Mouse (Mus musculus) cerebellum, adult 18-20 months (tissue): ENCODE measurements around the gene Gm11938.

ENCODE experiments used
- DNase-seq, 2 experiments: peaks; one replicate each; pipeline ENCODE4 v3.0.0; 2021

The Gm11938 gene

DNA sequence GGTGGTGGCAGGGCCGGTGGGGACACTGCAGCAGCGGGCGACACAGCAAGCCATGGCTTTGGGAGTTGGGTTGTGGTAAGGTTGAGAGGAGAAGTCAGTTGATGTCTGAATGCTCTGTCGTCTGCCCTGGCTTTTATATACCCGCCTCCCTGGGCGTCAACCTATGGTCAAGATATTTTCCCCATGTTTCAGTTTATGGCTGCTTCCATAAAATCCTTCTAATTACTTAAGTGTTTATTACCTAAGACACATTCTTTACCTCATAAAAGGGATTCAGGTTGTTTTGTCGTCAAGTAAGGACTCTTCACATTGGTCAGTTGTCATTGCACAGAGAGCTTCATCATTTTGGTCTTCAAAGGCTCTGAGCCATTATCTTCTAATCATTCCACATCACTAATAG, 36.6 kb downstream of the Gm11938 start, which contains the start of gene Krtap3-1:
Krtap3-1 (minus strand) TSS at position 101 of the 400 bp plus-strand sequence.
- DNase-seq, result no peak

DNA sequence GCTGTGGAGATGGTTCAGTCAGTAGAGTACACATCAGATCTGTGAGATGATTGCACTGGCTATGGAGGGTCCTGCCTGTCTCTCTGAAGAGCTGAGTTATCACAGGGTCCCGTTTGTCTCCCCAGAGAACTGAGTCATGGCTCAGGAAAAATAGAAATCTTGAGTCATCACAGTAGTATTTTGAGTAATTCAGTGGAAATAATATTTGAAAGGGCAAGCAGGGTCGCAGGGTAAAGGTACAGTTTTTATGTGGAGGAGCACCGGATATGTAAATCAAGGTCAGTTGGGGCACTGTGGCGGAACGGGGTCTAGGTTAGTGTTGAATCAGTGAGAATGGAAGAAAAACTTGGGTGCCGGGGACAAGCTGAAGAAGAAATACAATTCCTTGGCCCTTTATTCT, 40.5 kb downstream of the Gm11938 start:
- no peak for DNase-seq

DNA sequence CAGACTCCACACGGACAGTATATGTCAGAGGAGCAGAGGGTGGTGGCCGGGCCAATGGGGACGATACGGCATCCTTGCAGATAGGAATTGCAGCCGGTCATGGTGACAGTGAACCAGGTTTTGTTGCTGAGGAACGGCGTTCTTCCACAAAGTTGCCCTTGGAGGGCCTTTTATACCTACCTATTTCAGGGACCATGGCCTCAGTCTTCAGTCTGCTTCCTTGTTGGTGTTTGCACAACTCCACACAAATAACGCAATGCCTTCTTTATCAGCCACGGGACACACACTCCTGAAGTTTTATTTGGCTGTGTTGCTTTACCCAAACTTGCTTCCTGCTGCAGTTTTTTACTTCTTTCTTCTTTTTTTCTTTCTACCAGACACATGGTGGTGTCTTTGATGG, 43.7 kb downstream of the Gm11938 start, which contains the start of gene Gm11939:
Gm11939 (minus strand) TSS at position 101 of the 400 bp plus-strand sequence.
- no peak for DNase-seq

DNA sequence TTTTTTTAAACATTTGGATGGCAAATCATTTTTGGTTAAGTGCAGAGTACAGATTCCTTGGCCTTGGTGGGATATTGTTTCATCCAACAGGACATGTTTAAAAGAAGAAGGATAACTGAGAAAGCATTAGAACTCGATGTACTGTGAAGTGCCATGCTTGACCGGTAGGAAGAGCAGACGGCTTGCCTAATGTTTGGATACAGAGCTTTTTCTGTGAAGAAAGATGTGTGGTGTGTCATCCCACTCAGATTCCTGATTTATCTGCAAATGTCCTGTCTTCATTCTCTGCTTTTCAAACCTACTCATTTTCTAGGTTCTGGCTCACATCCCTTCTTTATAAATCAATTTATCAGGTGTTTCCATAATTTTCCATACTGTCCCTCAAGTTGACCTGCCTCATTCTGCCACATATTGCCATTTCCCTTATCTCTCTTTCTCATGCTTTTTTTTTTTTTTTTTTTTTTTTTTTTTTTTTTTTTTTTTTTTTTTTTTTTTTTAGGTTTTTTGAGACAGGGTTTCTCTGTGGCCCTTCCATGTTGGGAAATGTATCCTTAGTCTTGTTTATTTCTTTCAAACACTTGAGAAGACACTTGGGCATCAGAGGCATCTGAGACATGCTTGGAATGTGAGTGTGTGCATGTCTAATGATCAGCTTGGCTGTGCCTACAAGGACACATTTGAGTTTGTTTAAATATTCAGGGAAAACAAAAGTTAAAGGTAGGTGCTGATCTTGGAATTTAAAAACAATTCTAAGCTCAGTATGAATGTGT, 44.9 kb downstream of the Gm11938 start:
- DNase-seq, result no peak

DNA sequence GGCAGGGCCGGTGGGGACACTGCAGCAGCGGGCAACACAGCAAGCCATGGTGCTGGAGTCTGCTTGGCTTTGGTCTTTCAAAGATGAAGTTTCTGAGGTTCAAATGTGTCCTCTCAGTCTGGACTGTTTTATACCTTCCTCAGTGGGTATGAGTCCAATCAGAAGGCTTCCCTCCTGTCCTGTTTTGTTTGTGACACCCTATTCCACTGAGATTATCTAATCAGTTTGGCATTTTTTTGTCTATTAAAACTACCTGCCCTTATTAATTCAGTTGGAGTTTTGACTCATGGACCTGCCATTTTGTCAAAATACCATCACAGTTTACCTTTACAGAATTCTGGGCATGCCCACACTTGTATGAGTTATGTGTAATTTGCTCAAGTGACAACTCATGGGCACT, 46.4 kb downstream of the Gm11938 start, which contains the start of gene Krtap3-2:
Krtap3-2 (minus strand) TSS at position 101 of the 400 bp plus-strand sequence.
- DNase-seq, result no peak

DNA sequence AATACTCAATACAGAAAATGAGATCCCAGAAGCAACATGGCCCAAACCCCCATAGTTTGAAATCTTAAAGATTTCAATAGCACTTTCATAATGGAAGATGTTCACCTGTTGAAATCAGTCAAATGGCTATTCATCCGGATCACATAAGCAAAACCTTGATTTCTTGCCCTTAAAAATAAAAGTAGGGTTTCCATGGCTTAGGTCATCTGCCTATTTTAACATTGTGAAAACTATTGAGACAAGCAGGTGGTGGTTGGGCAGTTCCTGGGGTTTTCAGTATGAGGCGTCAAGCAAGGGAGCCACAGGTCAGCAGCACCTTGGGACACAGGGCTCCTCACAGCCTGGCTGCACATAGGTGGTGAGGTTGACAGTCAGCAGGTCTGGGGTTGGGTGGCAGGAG, 46.9 kb downstream of the Gm11938 start:
- no peak for DNase-seq
